Mouse (Mus musculus) small intestine, adult 2 months (tissue): ENCODE results near the gene Nav2. TPM values are rescaled to one million over a fixed set of nuclear protein-coding genes. Genes with fewer than 3 reads are reported as not detected.
A peak's percentile ranks its signal among the peaks of the same experiment; 100 is the strongest.

Experiments
- H3K27ac ChIP-seq: fragments of 200-500 bp; 2 replicates; pipeline ENCODE4 v1.5.1; 2012; ENCODE audit warnings: low read depth, low read length, control low read depth, inconsistent platforms; ENCODE audit not compliant: insufficient read depth
- H3K27me3 ChIP-seq: fragments of 200-500 bp; 2 replicates; pipeline ENCODE4 v1.6.1; 2012; ENCODE audit warnings: mild to moderate bottlenecking, moderate library complexity, low read length, inconsistent platforms; ENCODE audit not compliant: control insufficient read depth, insufficient read depth
- H3K36me3 ChIP-seq: fragments of 200-500 bp; 2 replicates; pipeline ENCODE4 v1.6.1; 2012; ENCODE audit warnings: mild to moderate bottlenecking, low read length, control low read depth, inconsistent platforms; ENCODE audit not compliant: control insufficient read depth, insufficient read depth
- H3K4me1 ChIP-seq: fragments of 200-500 bp; 2 replicates; pipeline ENCODE4 v1.6.1; 2012; ENCODE audit warnings: low read length, inconsistent platforms, mixed read lengths; ENCODE audit not compliant: control insufficient read depth, insufficient read depth, insufficient read length
- H3K4me3 ChIP-seq: fragments of 200-500 bp; 2 replicates; pipeline ENCODE4 v1.5.1; 2012; ENCODE audit warnings: low read depth, mild to moderate bottlenecking, control low read depth, inconsistent platforms, low read length, moderate library complexity
- CTCF ChIP-seq: fragments of 200-500 bp; IDR thresholded peaks from 2 replicates; pipeline ENCODE4 v1.5.1; 2012; ENCODE audit warnings: low read depth, mild to moderate bottlenecking, control low read depth, inconsistent platforms, low read length, moderate library complexity, mixed read lengths; ENCODE audit not compliant: insufficient replicate concordance, insufficient read length; ENCODE audit errors: extremely low read depth
- POLR2A ChIP-seq: fragments of 200-500 bp; IDR thresholded peaks from 2 replicates; pipeline ENCODE4 v1.6.1; 2012; ENCODE audit warnings: low read depth, mild to moderate bottlenecking, control low read depth, inconsistent platforms, low read length, moderate library complexity
- WGBS: fragments of 180-500 bp; shearing (Covaris S2); methylation state at CpG from one replicate; pipeline ENCODE4 v1.1.7; 2018; 5-methylcytosine and 5-hydroxymethylcytosine counted together
- polyA plus RNA-seq: library from polyadenylated mRNA; depleted of rRNA; stranded (reverse); fragments of >200 nt; gene quantifications from 2 replicates; pipeline ENCODE4 v1.2.3, GENCODE M21; 2012; rRNA removed

The Nav2 gene
- polyA plus RNA-seq: 6.4 and 8.5 TPM in 2 replicates

GRCm38 (mm10) chr7:48908521-48909341, at the start of gene Nav2:
Gene Nav2, plus strand, starts transcription at chr7:48908716.
- peak within 1 kb of the TSS; percentile 80 for H3K27ac ChIP-seq
- TF ChIP-seq POLR2A (no peak), CTCF (no peak)
- no peaks in the 10 kb centered on the region for H3K27me3 ChIP-seq
- peaks cover 4% of the 10 kb centered on the region; the same call in 1 of the 2 replicates for H3K4me1 ChIP-seq
- H3K4me3 ChIP-seq: no peak within 1 kb of the TSS
- 53% methylated on average over 8 of the region's 8 CpGs for WGBS
- H3K36me3 ChIP-seq: no peaks in the 10 kb centered on the region

GRCm38 (mm10) chr7:48859362-48859761, 49.2 kb upstream of the Nav2 start:
- no peak overlapping the region for H3K27ac ChIP-seq
- TF ChIP-seq POLR2A (no peak), CTCF (no peak)
- H3K4me1 ChIP-seq: 0 out of 2 replicates have a peak, but pooled peaks cover 2% of the 10 kb centered on the region
- no peak overlapping the region for H3K4me3 ChIP-seq
- H3K27me3 ChIP-seq: no peaks in the 10 kb centered on the region
- H3K36me3 ChIP-seq: no peaks in the 10 kb centered on the region
- 68% methylated on average over 4 of the region's 4 CpGs for WGBS

- 22% methylated on average over 1 of the region's 1 CpGs for WGBS
- H3K27me3 ChIP-seq: no peaks in the 10 kb centered on the region
- peaks cover 4% of the 10 kb centered on the region for H3K36me3 ChIP-seq
- H3K4me3 ChIP-seq: no peak overlapping the region
- 0 out of 2 replicates have a peak, but pooled peaks cover 2% of the 10 kb centered on the region for H3K4me1 ChIP-seq
- TF ChIP-seq CTCF (no peak), POLR2A (no peak)
- no peak overlapping the region for H3K27ac ChIP-seq
These were observed 47.6 kb upstream of the Nav2 start for GRCm38 (mm10) chr7:48860948-48861347.

- H3K27me3 ChIP-seq: no peaks in the 10 kb centered on the region
- 93% methylated on average over 4 of the region's 4 CpGs for WGBS
- TF ChIP-seq POLR2A (no peak), CTCF (no peak)
- no peak overlapping the region for H3K27ac ChIP-seq
- no peak overlapping the region for H3K4me3 ChIP-seq
- no peaks in the 10 kb centered on the region for H3K4me1 ChIP-seq
- H3K36me3 ChIP-seq: peaks cover 7% of the 10 kb centered on the region
These were observed 46.7 kb upstream of the Nav2 start for GRCm38 (mm10) chr7:48861796-48862195.

GRCm38 (mm10) chr7:48864199-48864598, 44.3 kb upstream of the Nav2 start:
- no peak overlapping the region for H3K27ac ChIP-seq

GRCm38 (mm10) chr7:48864671-48865458, 43.7 kb upstream of the Nav2 start:
- H3K36me3 ChIP-seq: peaks cover 20% of the 10 kb centered on the region
- no peak for TF ChIP-seq CTCF
- no peaks in the 10 kb centered on the region for H3K27me3 ChIP-seq
- no peak overlapping the region for H3K27ac ChIP-seq
- H3K4me1 ChIP-seq: no peaks in the 10 kb centered on the region
- H3K4me3 ChIP-seq: no peak overlapping the region
- WGBS: 77% methylated on average over 9 of the region's 9 CpGs

More at GRCm38 (mm10) chr7:48864199-48864598, 44.3 kb upstream of the Nav2 start:
- TF ChIP-seq CTCF (no peak), POLR2A (no peak)
- no peak overlapping the region for H3K4me3 ChIP-seq
- no peaks in the 10 kb centered on the region for H3K27me3 ChIP-seq
- H3K4me1 ChIP-seq: no peaks in the 10 kb centered on the region
- H3K36me3 ChIP-seq: peaks cover 17% of the 10 kb centered on the region

- TF ChIP-seq POLR2A: no peak
- Histone ChIP-seq H3K36me3 (peaks cover 29% of the 10 kb centered on the region), H3K4me1 (no peaks in the 10 kb centered on the region), H3K27ac (no peak overlapping the region), H3K4me3 (no peak overlapping the region), H3K27me3 (no peaks in the 10 kb centered on the region)
- WGBS: 78% methylated on average over 18 of the region's 18 CpGs
These were observed 40.9 kb upstream of the Nav2 start for GRCm38 (mm10) chr7:48867576-48867975.
